Mouse (Mus musculus): ENCODE measurements around the gene Psmb8.

GRCm38 (mm10) chr17:34207866-34208265 lies 10.3 kb downstream of the Psmb8 start:
- TF ChIP-seq POLR2A (IDR thresholded peaks at IDR 0.05; ENCODE audit: borderline replicate concordance, extremely low read depth, low read depth, low read length) (no peak), CTCF (IDR thresholded peaks at IDR 0.05; ENCODE audit: insufficient read depth, low read length) (no peak)

All from lung, adult 2 months (tissue).